14 mouse cellular contexts compared by ENCODE assay signal in the genomic region with DNA sequence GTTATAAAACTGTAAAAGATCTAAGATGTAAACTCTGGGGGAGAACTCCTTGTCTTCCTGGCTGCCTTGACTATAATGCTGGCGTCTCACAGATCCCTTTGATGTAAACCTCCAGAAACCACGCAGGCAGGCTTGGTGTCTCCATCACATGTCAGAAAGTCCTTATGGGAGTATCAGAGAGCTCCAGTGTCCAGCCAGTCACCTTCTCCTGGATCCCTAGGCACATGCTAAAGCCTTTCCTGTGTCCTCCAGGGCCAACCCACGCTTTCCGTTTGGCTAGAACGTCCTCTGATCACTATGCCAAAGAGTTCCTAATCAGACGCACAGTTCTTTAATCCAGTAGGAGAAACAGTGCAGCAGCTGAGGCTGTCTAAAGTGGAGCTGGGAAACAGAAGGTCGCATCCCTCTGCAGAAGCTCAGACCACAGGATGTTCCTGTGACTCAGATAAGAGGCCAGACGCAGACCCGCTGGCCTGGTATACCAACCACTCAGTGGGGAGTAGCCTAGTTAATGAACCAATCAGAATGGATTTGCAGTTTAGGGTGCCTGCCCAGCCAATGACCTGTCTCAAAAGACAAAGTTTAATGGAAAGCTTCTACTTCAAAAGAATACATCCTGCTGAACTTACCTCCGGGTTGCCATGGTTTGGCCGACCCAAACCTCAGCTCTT.
DNase-seq lines count a peak whose midpoint lies in the region.
"Had no signal": no experiment of that assay in that cellular context is flagged by ENCODE, and none has a peak within 500 bp of the region (broad histone marks: within the 10 kb centered on the region; RNA-seq: fewer than 3 reads in every experiment).

No protein-coding gene starts in this region.

- intact Hi-C loops in heart, postnatal 14 days (cut with DNase I), result no loop called here

- H3K9me3 ChIP-seq in heart, embryonic 10.5 days, result no peaks in the 10 kb centered on the region
- H3K9me3 ChIP-seq in midbrain, embryonic 10.5 days (replicated peaks), result no peaks in the 10 kb centered on the region
- H3K9me3 ChIP-seq: embryonic facial prominence, embryonic 15.5 days; liver, embryonic 13.5 days had no signal

- H3K27ac ChIP-seq in heart, embryonic 10.5 days, result no peak overlapping the region
- H3K27ac ChIP-seq in midbrain, embryonic 10.5 days (replicated peaks), result no peak overlapping the region
- H3K27ac ChIP-seq: embryonic facial prominence, embryonic 15.5 days; gastrocnemius, adult 2 months; hindbrain, postnatal 0 days; liver, embryonic 13.5 days had no signal

- no peaks in the 10 kb centered on the region for H3K4me1 ChIP-seq in heart, embryonic 10.5 days
- no peaks in the 10 kb centered on the region for H3K4me1 ChIP-seq in midbrain, embryonic 10.5 days
- H3K4me1 ChIP-seq: embryonic facial prominence, embryonic 15.5 days; liver, embryonic 13.5 days had no signal

- 57% methylated on average over 11 of the region's 11 CpGs for WGBS in heart, embryonic 10.5 days
- 80% methylated on average over 11 of the region's 11 CpGs for WGBS in midbrain, embryonic 10.5 days

- no peaks in the 10 kb centered on the region for H3K36me3 ChIP-seq in heart, embryonic 10.5 days
- no peaks in the 10 kb centered on the region for H3K36me3 ChIP-seq in midbrain, embryonic 10.5 days
- H3K36me3 ChIP-seq: embryonic facial prominence, embryonic 15.5 days; liver, embryonic 13.5 days had no signal

- H3K4me3 ChIP-seq in heart, embryonic 10.5 days, result no peak overlapping the region
- H3K4me3 ChIP-seq in midbrain, embryonic 10.5 days, result no peak overlapping the region
- H3K4me3 ChIP-seq: embryonic facial prominence, embryonic 15.5 days; gastrocnemius, adult 2 months; liver, embryonic 13.5 days; megakaryocyte, embryonic 14.5 days had no signal

- no peaks in the 10 kb centered on the region for H3K27me3 ChIP-seq in heart, embryonic 10.5 days (ENCODE audit: insufficient read depth, poor library complexity, severe bottlenecking)
- no peaks in the 10 kb centered on the region for H3K27me3 ChIP-seq in midbrain, embryonic 10.5 days (ENCODE audit: low read depth, poor library complexity, severe bottlenecking)
- H3K27me3 ChIP-seq: embryonic facial prominence, embryonic 15.5 days; liver, embryonic 13.5 days had no signal

- peak; percentile 72 for DNase-seq in heart, embryonic 10.5 days (ENCODE audit: low spot score)
- no peak for DNase-seq in heart, postnatal 14 days
- peak; percentile 8 for DNase-seq in cerebellum, adult 18-20 months
- DNase-seq in cerebellum, postnatal 14 days, result peak; percentile 29 to 33
- no peak for DNase-seq in thymus, adult 18-20 months
- DNase-seq in midbrain, embryonic 10.5 days (ENCODE audit: low spot score), result no peak
- DNase-seq in kidney, adult 9 months, result no peak
- DNase-seq: gastrocnemius, adult 2 months; liver, embryonic 13.5 days; lung, embryonic 14.5 days; thymus, postnatal 14 days had no signal

Comparison
In these comparisons a context has a peak if more than half of its experiments do, and no peak if none do; other contexts are left out.
1. DNase-seq: peak in heart, embryonic 10.5 days (single experiment), cerebellum, adult 18-20 months (2 of 2) and cerebellum, postnatal 14 days (2 of 2); none in heart, postnatal 14 days (0 of 2), thymus, adult 18-20 months (0 of 2), midbrain, embryonic 10.5 days (single experiment) and kidney, adult 9 months (single experiment).